ENCODE assay signal across 11 mouse cellular contexts in genomic region chr6:86586070-86586469, GRCm38 (mm10). TPM values are rescaled to one million over a fixed set of nuclear protein-coding genes. Genes with fewer than 3 reads are reported as not detected.
DNase-seq lines count a peak whose midpoint lies in the region; ATAC-seq and TF ChIP-seq lines count a peak whose summit lies in the region.
"Had no signal": no experiment of that assay in that cellular context is flagged by ENCODE, and none has a peak within 500 bp of the region (broad histone marks: within the 10 kb centered on the region; RNA-seq: fewer than 3 reads in every experiment).

No protein-coding gene starts in this region.

- no peak overlapping the region for H3K4me3 ChIP-seq in forebrain, embryonic 14.5 days (ENCODE audit: low read depth, low read length)
- no peak overlapping the region for H3K4me3 ChIP-seq in forebrain, embryonic 10.5 days
- H3K4me3 ChIP-seq in intestine, embryonic 15.5 days (replicated peaks), result no peak overlapping the region
- H3K4me3 ChIP-seq in intestine, postnatal 0 days (ENCODE audit: low read depth, low read length), result no peak overlapping the region
- no peak overlapping the region for H3K4me3 ChIP-seq in hindbrain, embryonic 16.5 days (ENCODE audit: low read length)
- no peak overlapping the region for H3K4me3 ChIP-seq in midbrain, embryonic 16.5 days (ENCODE audit: low read depth, low read length)
- H3K4me3 ChIP-seq in kidney, adult 2 months (ENCODE audit: insufficient read depth, low read depth, low read length), result no peak overlapping the region
- H3K4me3 ChIP-seq: neural tube, embryonic 12.5 days had no signal

- 0 out of 2 replicates have a peak overlapping the region, but pooled peaks have one; percentile 90 for H3K27ac ChIP-seq in forebrain, embryonic 14.5 days (ENCODE audit: low read depth, low read length)
- H3K27ac ChIP-seq in forebrain, embryonic 10.5 days, result no peak overlapping the region
- H3K27ac ChIP-seq in intestine, embryonic 15.5 days, result peak overlapping the region; percentile 9; the same call in 1 of the 2 replicates
- H3K27ac ChIP-seq in intestine, postnatal 0 days (ENCODE audit: low read depth, low read length), result no peak overlapping the region
- H3K27ac ChIP-seq in hindbrain, embryonic 16.5 days (ENCODE audit: low read depth, low read length), result peak overlapping the region; percentile 87
- H3K27ac ChIP-seq in midbrain, embryonic 16.5 days (ENCODE audit: low read length), result peak overlapping the region; percentile 92
- no peak overlapping the region for H3K27ac ChIP-seq in kidney, adult 2 months (ENCODE audit: insufficient read depth, low read depth, low read length)
- H3K27ac ChIP-seq: neural tube, embryonic 12.5 days had no signal

- 68% methylated on average over 5 of the region's 5 CpGs for WGBS in forebrain, embryonic 14.5 days
- 77% methylated on average over 5 of the region's 5 CpGs for WGBS in forebrain, embryonic 10.5 days
- 54% methylated on average over 5 of the region's 5 CpGs for WGBS in intestine, embryonic 15.5 days
- 47% methylated on average over 5 of the region's 5 CpGs for WGBS in intestine, postnatal 0 days
- 73% methylated on average over 5 of the region's 5 CpGs for WGBS in hindbrain, embryonic 16.5 days
- 73% methylated on average over 5 of the region's 5 CpGs for WGBS in midbrain, embryonic 16.5 days
- WGBS in kidney, adult 2 months, result 56% methylated on average over 5 of the region's 5 CpGs

- no peak overlapping the region for H3K4me2 ChIP-seq in forebrain, embryonic 14.5 days (ENCODE audit: low read length)
- H3K4me2 ChIP-seq in intestine, embryonic 15.5 days (replicated peaks), result no peak overlapping the region
- H3K4me2 ChIP-seq in intestine, postnatal 0 days (replicated peaks; ENCODE audit: low read depth), result no peak overlapping the region
- no peak overlapping the region; the same call in 1 of the 2 replicates for H3K4me2 ChIP-seq in hindbrain, embryonic 16.5 days (ENCODE audit: low read length)
- H3K4me2 ChIP-seq in midbrain, embryonic 16.5 days (ENCODE audit: low read length), result no peak overlapping the region

- ATAC-seq in forebrain, embryonic 14.5 days, result no peak
- ATAC-seq in intestine, embryonic 15.5 days, result no peak
- ATAC-seq in intestine, postnatal 0 days, result no peak
- no peak for ATAC-seq in hindbrain, embryonic 16.5 days
- ATAC-seq in midbrain, embryonic 16.5 days, result no peak

- DNase-seq in forebrain, embryonic 14.5 days (ENCODE audit: low spot score), result no peak
- no peak for DNase-seq in forebrain, embryonic 10.5 days (ENCODE audit: extremely low spot score, low spot score)
- DNase-seq in spleen, adult 12 weeks (ENCODE audit: low spot score), result no peak
- no peak for DNase-seq in kidney, adult 2 months
- DNase-seq: adrenal gland, postnatal 25 days; right cerebral cortex, postnatal 25 days had no signal

- H3K27me3 ChIP-seq in forebrain, embryonic 14.5 days (replicated peaks; ENCODE audit: control insufficient read depth, insufficient read depth, low read length), result no peaks in the 10 kb centered on the region
- H3K27me3 ChIP-seq in forebrain, embryonic 10.5 days (ENCODE audit: poor library complexity, severe bottlenecking), result no peaks in the 10 kb centered on the region
- no peaks in the 10 kb centered on the region for H3K27me3 ChIP-seq in intestine, embryonic 15.5 days (replicated peaks)
- no peaks in the 10 kb centered on the region for H3K27me3 ChIP-seq in intestine, postnatal 0 days (replicated peaks; ENCODE audit: control insufficient read depth, insufficient read depth, low read length)
- no peaks in the 10 kb centered on the region for H3K27me3 ChIP-seq in hindbrain, embryonic 16.5 days (replicated peaks; ENCODE audit: control insufficient read depth, insufficient read depth, low read length)
- no peaks in the 10 kb centered on the region for H3K27me3 ChIP-seq in midbrain, embryonic 16.5 days (ENCODE audit: control insufficient read depth, insufficient read depth, low read depth, low read length)
- H3K27me3 ChIP-seq in kidney, adult 2 months (replicated peaks; ENCODE audit: control insufficient read depth, insufficient read depth, low read length), result no peaks in the 10 kb centered on the region
- H3K27me3 ChIP-seq: neural tube, embryonic 12.5 days had no signal

- TF ChIP-seq CTCF in intestine, postnatal 0 days (IDR thresholded peaks at IDR 0.05; ENCODE audit: low read depth), result no peak
- TF ChIP-seq CTCF in kidney, adult 2 months (conservative IDR thresholded peaks at IDR 0.05; ENCODE audit: insufficient read depth, insufficient read length, low read depth, low read length), result no peak

- H3K4me1 ChIP-seq in forebrain, embryonic 14.5 days (ENCODE audit: control insufficient read depth, insufficient read depth, low read length), result peaks cover 7% of the 10 kb centered on the region
- H3K4me1 ChIP-seq in forebrain, embryonic 10.5 days, result peaks cover 20% of the 10 kb centered on the region
- peaks cover 22% of the 10 kb centered on the region for H3K4me1 ChIP-seq in intestine, embryonic 15.5 days (replicated peaks)
- peaks cover 13% of the 10 kb centered on the region; the same call in 1 of the 2 replicates for H3K4me1 ChIP-seq in intestine, postnatal 0 days (replicated peaks; ENCODE audit: control insufficient read depth, insufficient read depth, low read length)
- H3K4me1 ChIP-seq in hindbrain, embryonic 16.5 days (ENCODE audit: control insufficient read depth, insufficient read depth, low read depth, low read length), result peaks cover 19% of the 10 kb centered on the region
- H3K4me1 ChIP-seq in midbrain, embryonic 16.5 days (ENCODE audit: control insufficient read depth, insufficient read depth, low read length), result peaks cover 19% of the 10 kb centered on the region
- peaks cover 14% of the 10 kb centered on the region for H3K4me1 ChIP-seq in kidney, adult 2 months (ENCODE audit: control insufficient read depth, insufficient read depth, low read length)

- no peak for TF ChIP-seq POLR2A in kidney, adult 2 months (IDR thresholded peaks at IDR 0.05; ENCODE audit: low read depth, low read length)

- H3K36me3 ChIP-seq in forebrain, embryonic 14.5 days (ENCODE audit: control insufficient read depth, insufficient read depth, low read length), result no peaks in the 10 kb centered on the region
- no peaks in the 10 kb centered on the region for H3K36me3 ChIP-seq in forebrain, embryonic 10.5 days (replicated peaks)
- H3K36me3 ChIP-seq in intestine, embryonic 15.5 days, result no peaks in the 10 kb centered on the region
- H3K36me3 ChIP-seq in intestine, postnatal 0 days (ENCODE audit: control insufficient read depth, insufficient read depth), result no peaks in the 10 kb centered on the region
- H3K36me3 ChIP-seq in hindbrain, embryonic 16.5 days (ENCODE audit: control insufficient read depth, insufficient read depth, low read length), result no peaks in the 10 kb centered on the region
- no peaks in the 10 kb centered on the region for H3K36me3 ChIP-seq in midbrain, embryonic 16.5 days (ENCODE audit: control insufficient read depth, insufficient read depth, low read length)
- no peaks in the 10 kb centered on the region for H3K36me3 ChIP-seq in kidney, adult 2 months (ENCODE audit: control insufficient read depth, insufficient read depth, low read length)
- H3K36me3 ChIP-seq: neural tube, embryonic 12.5 days had no signal

- H3K9ac ChIP-seq in forebrain, embryonic 14.5 days (ENCODE audit: low read length), result no peak overlapping the region
- no peak overlapping the region for H3K9ac ChIP-seq in intestine, embryonic 15.5 days
- no peak overlapping the region for H3K9ac ChIP-seq in intestine, postnatal 0 days (ENCODE audit: low read depth, low read length)
- H3K9ac ChIP-seq in hindbrain, embryonic 16.5 days (ENCODE audit: low read depth, low read length), result no peak overlapping the region
- H3K9ac ChIP-seq in midbrain, embryonic 16.5 days (ENCODE audit: low read depth, low read length), result no peak overlapping the region
- H3K9ac ChIP-seq: neural tube, embryonic 12.5 days had no signal

- no peaks in the 10 kb centered on the region for H3K9me3 ChIP-seq in forebrain, embryonic 14.5 days (replicated peaks; ENCODE audit: control insufficient read depth, low read length)
- no peaks in the 10 kb centered on the region for H3K9me3 ChIP-seq in forebrain, embryonic 10.5 days
- no peaks in the 10 kb centered on the region for H3K9me3 ChIP-seq in intestine, embryonic 15.5 days
- H3K9me3 ChIP-seq in intestine, postnatal 0 days (ENCODE audit: control insufficient read depth), result no peaks in the 10 kb centered on the region
- no peaks in the 10 kb centered on the region for H3K9me3 ChIP-seq in hindbrain, embryonic 16.5 days (ENCODE audit: control insufficient read depth, low read length)
- H3K9me3 ChIP-seq in midbrain, embryonic 16.5 days (replicated peaks; ENCODE audit: control insufficient read depth, low read length, poor library complexity, severe bottlenecking), result no peaks in the 10 kb centered on the region
- H3K9me3 ChIP-seq: neural tube, embryonic 12.5 days had no signal

RNA-seq across cellular contexts. Expression of gene Asprv1, which starts 41.9 kb away (rescaled TPM):
- polyA plus RNA-seq in forebrain, embryonic 14.5 days (2014; fragmentation: Nextera tagmentation; extraction: Ambion mirVana), result 0.59 and 1.0 TPM in 2 replicates
- 0.16 and 0.32 TPM in 2 replicates for polyA plus RNA-seq in forebrain, embryonic 10.5 days (2016; fragmentation: Nextera tagmentation; extraction: Ambion mirVana)
- 0.66 and 1.2 TPM in 2 replicates for polyA plus RNA-seq in intestine, embryonic 15.5 days (2015; fragmentation: Nextera tagmentation; extraction: Ambion mirVana)
- 1.3 and 1.6 TPM in 2 replicates for polyA plus RNA-seq in intestine, postnatal 0 days (2015; fragmentation: Nextera tagmentation; extraction: Ambion mirVana)
- polyA plus RNA-seq in hindbrain, embryonic 16.5 days (2015; fragmentation: Nextera tagmentation; extraction: Ambion mirVana), result 0.62 and 0.70 TPM in 2 replicates
- polyA plus RNA-seq in midbrain, embryonic 16.5 days (2015; fragmentation: Nextera tagmentation; extraction: Ambion mirVana), result 0.45 and 0.62 TPM in 2 replicates
- polyA plus RNA-seq in kidney, adult 2 months (2012; rRNA removed), result 0.10 and 0.33 TPM in 2 replicates

RNA-seq across cellular contexts. Expression of gene Pcbp1, which starts 59.9 kb away (rescaled TPM):
- polyA plus RNA-seq in forebrain, embryonic 14.5 days (2014; fragmentation: Nextera tagmentation; extraction: Ambion mirVana), result 176 and 206 TPM in 2 replicates
- 305 and 358 TPM in 2 replicates for polyA plus RNA-seq in forebrain, embryonic 10.5 days (2016; fragmentation: Nextera tagmentation; extraction: Ambion mirVana)
- polyA plus RNA-seq in intestine, embryonic 15.5 days (2015; fragmentation: Nextera tagmentation; extraction: Ambion mirVana), result 508 and 561 TPM in 2 replicates
- 326 and 327 TPM in 2 replicates for polyA plus RNA-seq in intestine, postnatal 0 days (2015; fragmentation: Nextera tagmentation; extraction: Ambion mirVana)
- polyA plus RNA-seq in hindbrain, embryonic 16.5 days (2015; fragmentation: Nextera tagmentation; extraction: Ambion mirVana), result 123 and 163 TPM in 2 replicates
- polyA plus RNA-seq in midbrain, embryonic 16.5 days (2015; fragmentation: Nextera tagmentation; extraction: Ambion mirVana), result 190 and 269 TPM in 2 replicates
- polyA plus RNA-seq in kidney, adult 2 months (2012; rRNA removed), result 165 and 166 TPM in 2 replicates

Comparison
In these comparisons a context has a peak if more than half of its experiments do, and no peak if none do; other contexts are left out.
1. H3K27ac ChIP-seq: peak in forebrain, embryonic 14.5 days (single experiment), intestine, embryonic 15.5 days (single experiment), hindbrain, embryonic 16.5 days (single experiment) and midbrain, embryonic 16.5 days (single experiment); none in forebrain, embryonic 10.5 days (single experiment), intestine, postnatal 0 days (single experiment) and kidney, adult 2 months (single experiment).